Mouse (Mus musculus) hindbrain, embryonic 13.5 days (tissue): ENCODE results near the gene Sdf2l1. TPM values are rescaled to one million over a fixed set of nuclear protein-coding genes. Genes with fewer than 3 reads are reported as not detected.

ENCODE experiments used
- microRNA counts: library from miRNA; unstranded; fragments of <30 nt; microRNA quantifications from one replicate; lab custom pipeline; 2016
- microRNA-seq: library from miRNA; unstranded; fragments of <30 nt; microRNA quantifications from one replicate; pipeline ENCODE4, GENCODE M21; 2016
- polyA plus RNA-seq: library from polyadenylated mRNA; unstranded; fragments of >200 nt; fragmentation: Nextera tagmentation; extraction: Ambion mirVana; gene quantifications from 2 replicates; pipeline ENCODE4 v1.2.1, GENCODE M21; 2015

The Sdf2l1 gene
- polyA plus RNA-seq, 1 experiment from 2014 or later: 43.4 TPM

MicroRNAs encoded within 50 kb of the gene (microRNA counts, 519-probe panel; counts per million panel counts)
- microRNA mmu-miR-130b (lab: Ali Mortazavi, UCI): 4,897 counts per million, percentile 82 among the panel's probes with 10 or more counts
- 4,025 counts per million, percentile 62 among the panel's probes with 10 or more counts for microRNA mmu-miR-301b (lab: Ali Mortazavi, UCI)

Small RNA genes lying within 50 kb of the gene (microRNA-seq; reads per million reads assigned to microRNA genes)
- gene Mir130b (6,754 reads per million, percentile 94 among the genes with 10 or more reads in this experiment), gene Mir301b (178 reads per million, percentile 58 among the genes with 10 or more reads in this experiment)

Other genes starting within 250 kb of the Sdf2l1 start
- 26.3 and 28.2 TPM in 2 replicates for gene Ppm1f, start 235.9 kb downstream of the Sdf2l1 start, polyA plus RNA-seq
- 166 and 169 TPM in 2 replicates for gene Mapk1, start 149.0 kb downstream of the Sdf2l1 start, polyA plus RNA-seq
- 119 and 132 TPM in 2 replicates for gene Ypel1, start 62.7 kb downstream of the Sdf2l1 start, polyA plus RNA-seq
- gene Ppil2, start 21.1 kb downstream of the Sdf2l1 start, polyA plus RNA-seq: 153 and 154 TPM in 2 replicates
- 22.4 and 30.0 TPM in 2 replicates for gene 2610318N02Rik, start 7.2 kb downstream of the Sdf2l1 start, polyA plus RNA-seq
- gene Ydjc, start 12.2 kb upstream of the Sdf2l1 start, polyA plus RNA-seq: 32.9 and 34.0 TPM in 2 replicates
- 1.5 and 2.2 TPM in 2 replicates for gene Ccdc116, start 14.8 kb upstream of the Sdf2l1 start, polyA plus RNA-seq
- 313 and 319 TPM in 2 replicates for gene Ube2l3, start 70.3 kb upstream of the Sdf2l1 start, polyA plus RNA-seq
- gene Rimbp3, start 76.2 kb upstream of the Sdf2l1 start, polyA plus RNA-seq: 1.8 and 1.9 TPM in 2 replicates
- 9.0 and 9.4 TPM in 2 replicates for gene Hic2, start 101.2 kb upstream of the Sdf2l1 start, polyA plus RNA-seq
- 32.6 and 33.3 TPM in 2 replicates for gene Tmem191c, start 143.7 kb upstream of the Sdf2l1 start, polyA plus RNA-seq
- gene Serpind1, start 199.0 kb upstream of the Sdf2l1 start, polyA plus RNA-seq: 1.2 and 1.4 TPM in 2 replicates